Mouse (Mus musculus): Measurements from ENCODE around the gene Hes1. TPM values are rescaled to one million over a fixed set of nuclear protein-coding genes. Genes with fewer than 3 reads are reported as not detected.

The Hes1 gene
- polyA plus RNA-seq, 1 experiment = 41.0 TPM

GRCm38 (mm10) chr16:30034521-30034920, 29.7 kb upstream of the Hes1 start:
- no peaks in the 10 kb centered on the region for H3K9me3 ChIP-seq (replicated peaks; ENCODE audit: control insufficient read depth, insufficient read depth, low read length, poor library complexity, severe bottlenecking)
- no peak overlapping the region for H3K4me3 ChIP-seq (ENCODE audit: low read depth, low read length)
- TF ChIP-seq CTCF (IDR thresholded peaks at IDR 0.05; ENCODE audit: low read depth, low read length) (no peak), POLR2A (IDR thresholded peaks at IDR 0.05; ENCODE audit: insufficient read depth, low read length) (no peak), EP300 (IDR thresholded peaks at IDR 0.05; ENCODE audit: insufficient read depth, low read depth, low read length) (0 out of 2 replicates have a peak, but pooled peaks have one; percentile 7)
- no peaks in the 10 kb centered on the region for H3K27me3 ChIP-seq (ENCODE audit: control insufficient read depth, insufficient read depth, low read length, poor library complexity, severe bottlenecking)
- no peak overlapping the region for H3K9ac ChIP-seq (ENCODE audit: low read depth, poor library complexity, severe bottlenecking)
- H3K4me1 ChIP-seq (ENCODE audit: control insufficient read depth, insufficient read depth, low read length) = no peaks in the 10 kb centered on the region
- H3K27ac ChIP-seq (ENCODE audit: insufficient read depth, low read length) = no peak overlapping the region
- H3K36me3 ChIP-seq (ENCODE audit: control insufficient read depth, insufficient read depth, low read length, poor library complexity, severe bottlenecking) = no peaks in the 10 kb centered on the region

- Histone ChIP-seq H3K36me3 (ENCODE audit: control insufficient read depth, insufficient read depth, low read length, poor library complexity, severe bottlenecking) (no peaks in the 10 kb centered on the region), H3K27ac (ENCODE audit: insufficient read depth, low read length) (no peak overlapping the region), H3K9ac (ENCODE audit: low read depth, poor library complexity, severe bottlenecking) (no peak overlapping the region), H3K9me3 (replicated peaks; ENCODE audit: control insufficient read depth, insufficient read depth, low read length, poor library complexity, severe bottlenecking) (no peaks in the 10 kb centered on the region), H3K27me3 (ENCODE audit: control insufficient read depth, insufficient read depth, low read length, poor library complexity, severe bottlenecking) (no peaks in the 10 kb centered on the region), H3K4me1 (ENCODE audit: control insufficient read depth, insufficient read depth, low read length) (no peaks in the 10 kb centered on the region), H3K4me3 (ENCODE audit: low read depth, low read length) (no peak overlapping the region)
- TF ChIP-seq POLR2A (IDR thresholded peaks at IDR 0.05; ENCODE audit: insufficient read depth, low read length) (no peak), EP300 (IDR thresholded peaks at IDR 0.05; ENCODE audit: insufficient read depth, low read depth, low read length) (no peak), CTCF (IDR thresholded peaks at IDR 0.05; ENCODE audit: low read depth, low read length) (no peak)
Measured at GRCm38 (mm10) chr16:30034979-30035440, 29.2 kb upstream of the Hes1 start.

- H3K9ac ChIP-seq (ENCODE audit: low read depth, poor library complexity, severe bottlenecking) = no peak overlapping the region
- TF ChIP-seq EP300 (IDR thresholded peaks at IDR 0.05; ENCODE audit: insufficient read depth, low read depth, low read length) (no peak), POLR2A (IDR thresholded peaks at IDR 0.05; ENCODE audit: insufficient read depth, low read length) (no peak)
- H3K4me1 ChIP-seq (ENCODE audit: control insufficient read depth, insufficient read depth, low read length) = no peaks in the 10 kb centered on the region
- no peak overlapping the region for H3K27ac ChIP-seq (ENCODE audit: insufficient read depth, low read length)
- H3K27me3 ChIP-seq (ENCODE audit: control insufficient read depth, insufficient read depth, low read length, poor library complexity, severe bottlenecking) = no peaks in the 10 kb centered on the region
- H3K36me3 ChIP-seq (ENCODE audit: control insufficient read depth, insufficient read depth, low read length, poor library complexity, severe bottlenecking) = no peaks in the 10 kb centered on the region
- no peak overlapping the region for H3K4me3 ChIP-seq (ENCODE audit: low read depth, low read length)
- H3K9me3 ChIP-seq (replicated peaks; ENCODE audit: control insufficient read depth, insufficient read depth, low read length, poor library complexity, severe bottlenecking) = no peaks in the 10 kb centered on the region
Measured at GRCm38 (mm10) chr16:30036104-30036503, 28.1 kb upstream of the Hes1 start.

- H3K9me3 ChIP-seq (replicated peaks; ENCODE audit: control insufficient read depth, insufficient read depth, low read length, poor library complexity, severe bottlenecking) = no peaks in the 10 kb centered on the region
- H3K27ac ChIP-seq (ENCODE audit: insufficient read depth, low read length) = no peak overlapping the region
- TF ChIP-seq EP300 (IDR thresholded peaks at IDR 0.05; ENCODE audit: insufficient read depth, low read depth, low read length) (peak; percentile 69; the same call in 1 of the 2 replicates), POLR2A (IDR thresholded peaks at IDR 0.05; ENCODE audit: insufficient read depth, low read length) (no peak)
- H3K4me3 ChIP-seq (ENCODE audit: low read depth, low read length) = no peak overlapping the region
- no peaks in the 10 kb centered on the region for H3K4me1 ChIP-seq (ENCODE audit: control insufficient read depth, insufficient read depth, low read length)
- no peak overlapping the region for H3K9ac ChIP-seq (ENCODE audit: low read depth, poor library complexity, severe bottlenecking)
- no peaks in the 10 kb centered on the region for H3K27me3 ChIP-seq (ENCODE audit: control insufficient read depth, insufficient read depth, low read length, poor library complexity, severe bottlenecking)
- H3K36me3 ChIP-seq (ENCODE audit: control insufficient read depth, insufficient read depth, low read length, poor library complexity, severe bottlenecking) = no peaks in the 10 kb centered on the region
Measured at GRCm38 (mm10) chr16:30038663-30039593, 25.3 kb upstream of the Hes1 start.

- TF ChIP-seq EP300 (IDR thresholded peaks at IDR 0.05; ENCODE audit: insufficient read depth, low read depth, low read length) = no peak
- TF ChIP-seq CTCF (IDR thresholded peaks at IDR 0.05; ENCODE audit: low read depth, low read length) = no peak
- TF ChIP-seq POLR2A (IDR thresholded peaks at IDR 0.05; ENCODE audit: insufficient read depth, low read length) = no peak
- Histone ChIP-seq H3K9me3 (replicated peaks; ENCODE audit: control insufficient read depth, insufficient read depth, low read length, poor library complexity, severe bottlenecking) (no peaks in the 10 kb centered on the region), H3K27ac (ENCODE audit: insufficient read depth, low read length) (no peak overlapping the region), H3K9ac (ENCODE audit: low read depth, poor library complexity, severe bottlenecking) (no peak overlapping the region), H3K4me1 (ENCODE audit: control insufficient read depth, insufficient read depth, low read length) (peaks cover 2% of the 10 kb centered on the region), H3K4me3 (ENCODE audit: low read depth, low read length) (no peak overlapping the region), H3K36me3 (ENCODE audit: control insufficient read depth, insufficient read depth, low read length, poor library complexity, severe bottlenecking) (no peaks in the 10 kb centered on the region), H3K27me3 (ENCODE audit: control insufficient read depth, insufficient read depth, low read length, poor library complexity, severe bottlenecking) (no peaks in the 10 kb centered on the region)
Measured at GRCm38 (mm10) chr16:30039841-30040240, 24.3 kb upstream of the Hes1 start.

- Histone ChIP-seq H3K4me3 (ENCODE audit: low read depth, low read length) (no peak overlapping the region), H3K9me3 (replicated peaks; ENCODE audit: control insufficient read depth, insufficient read depth, low read length, poor library complexity, severe bottlenecking) (no peaks in the 10 kb centered on the region), H3K27me3 (ENCODE audit: control insufficient read depth, insufficient read depth, low read length, poor library complexity, severe bottlenecking) (no peaks in the 10 kb centered on the region), H3K4me1 (ENCODE audit: control insufficient read depth, insufficient read depth, low read length) (peaks cover 7% of the 10 kb centered on the region), H3K9ac (ENCODE audit: low read depth, poor library complexity, severe bottlenecking) (no peak overlapping the region), H3K27ac (ENCODE audit: insufficient read depth, low read length) (no peak overlapping the region), H3K36me3 (ENCODE audit: control insufficient read depth, insufficient read depth, low read length, poor library complexity, severe bottlenecking) (no peaks in the 10 kb centered on the region)
- TF ChIP-seq POLR2A (IDR thresholded peaks at IDR 0.05; ENCODE audit: insufficient read depth, low read length) (no peak), CTCF (IDR thresholded peaks at IDR 0.05; ENCODE audit: low read depth, low read length) (no peak), EP300 (IDR thresholded peaks at IDR 0.05; ENCODE audit: insufficient read depth, low read depth, low read length) (no peak)
Measured at GRCm38 (mm10) chr16:30042859-30043258, 21.3 kb upstream of the Hes1 start.

Measured in ES-Bruce4 (cell line).